Comparison of ENCODE assay signal across 9 mouse cellular contexts in the genomic region with DNA sequence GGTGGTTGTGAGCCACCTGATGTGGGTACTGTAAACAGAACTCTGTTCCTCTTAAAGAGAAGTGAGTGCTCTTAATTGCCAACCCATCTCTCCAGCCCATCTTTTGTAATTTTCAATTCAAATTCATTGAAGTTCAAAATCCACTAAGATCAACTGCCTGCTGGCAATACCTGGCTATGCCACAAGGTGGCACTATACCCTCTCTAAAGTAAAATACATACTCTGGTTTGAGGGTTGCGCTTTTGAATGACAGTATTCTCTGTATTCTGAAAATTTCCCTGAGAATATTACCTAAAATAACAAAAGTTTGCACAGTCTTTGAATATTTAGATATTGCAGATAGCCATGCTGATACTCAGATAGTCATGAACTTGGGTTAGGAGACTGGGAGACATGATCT. TPM values are rescaled to one million over a fixed set of nuclear protein-coding genes. Genes with fewer than 3 reads are reported as not detected.
DNase-seq lines count a peak whose midpoint lies in the region; ATAC-seq lines count a peak whose summit lies in the region.
"Had no signal": no experiment of that assay in that cellular context is flagged by ENCODE, and none has a peak within 500 bp of the region (broad histone marks: within the 10 kb centered on the region; RNA-seq: fewer than 3 reads in every experiment).

No protein-coding gene starts in this region.

- intact Hi-C loops in gastrocnemius, postnatal 36 days (cut with DNase I): no loop called here

- peak; percentile 73 for DNase-seq in adipocyte (ENCODE audit: low spot score)
- DNase-seq in gastrocnemius, postnatal 36 days: peak; percentile 48 to 63
- DNase-seq in layer of hippocampus, adult 11-12 months (ENCODE audit: low spot score): peak; percentile 81
- peak; percentile 61 for DNase-seq in lung, postnatal 25 days (ENCODE audit: low spot score)
- DNase-seq in right cerebral cortex, adult 18-20 months: peak; percentile 65
- DNase-seq in urinary bladder, postnatal 25 days (ENCODE audit: low spot score): peak; percentile 78

- ATAC-seq in CD4-positive, CD25-positive, alpha-beta regulatory T cell, adult 4 months: peak; percentile 53
- peak; percentile 86 for ATAC-seq in common myeloid progenitor, adult 5-6 weeks (replicated peaks; ENCODE audit: low read depth, poor library complexity, severe bottlenecking)

RNA-seq across cellular contexts. Expression of gene Slc18b1, which starts 18.4 kb away (rescaled TPM):
- polyA plus RNA-seq in CD4-positive, CD25-positive, alpha-beta regulatory T cell, adult 4 months (2017; shearing (Covaris generic)): not detected
- total RNA-seq in common myeloid progenitor, adult 5-6 weeks (2017): 0.44 and 0.64 TPM in 2 replicates
- 1 to 10 TPM; 5.6 to 9.2 TPM for total RNA-seq in gastrocnemius, postnatal 36 days (2021)

RNA-seq across cellular contexts. Expression of gene Rps12, which starts 28.1 kb away (rescaled TPM):
- 100 to 1,000 TPM; 121 to 593 TPM for polyA plus RNA-seq in CD4-positive, CD25-positive, alpha-beta regulatory T cell, adult 4 months (2017; shearing (Covaris generic))
- 1,923 and 1,998 TPM in 2 replicates for total RNA-seq in common myeloid progenitor, adult 5-6 weeks (2017)
- total RNA-seq in gastrocnemius, postnatal 36 days (2021): 100 to 1,000 TPM; 159 to 243 TPM

RNA-seq across cellular contexts. Expression of gene Vnn3, which starts 36.1 kb away (rescaled TPM):
- polyA plus RNA-seq in CD4-positive, CD25-positive, alpha-beta regulatory T cell, adult 4 months (2017; shearing (Covaris generic)): under 1 TPM in 1 of 2 experiments, not detected in 1; 0.17 TPM
- total RNA-seq in common myeloid progenitor, adult 5-6 weeks (2017): not detected in 2 replicates
- total RNA-seq in gastrocnemius, postnatal 36 days (2021): under 1 TPM; 0.13 to 0.17 TPM
- polyA plus RNA-seq: heart, embryonic 13.5 days had no signal

Comparison
In these comparisons a context has a peak if more than half of its experiments do, and no peak if none do; other contexts are left out.
1. Peak in every context shown above with its lines: DNase-seq and ATAC-seq.